In genomic region chr5:101923710-101924109, GRCm38 (mm10) we compare ENCODE assay signal across 27 mouse cellular contexts.
DNase-seq lines count a peak whose midpoint lies in the region; ATAC-seq lines count a peak whose summit lies in the region.
"Had no signal": no experiment of that assay in that cellular context is flagged by ENCODE, and none has a peak within 500 bp of the region (broad histone marks: within the 10 kb centered on the region; RNA-seq: fewer than 3 reads in every experiment).

No protein-coding gene starts in this region.

- H3K4me1 ChIP-seq in midbrain, embryonic 11.5 days (ENCODE audit: control insufficient read depth, insufficient read depth, low read length): 0 out of 2 replicates have a peak, but pooled peaks cover 5% of the 10 kb centered on the region
- no peaks in the 10 kb centered on the region for H3K4me1 ChIP-seq in midbrain, embryonic 16.5 days (ENCODE audit: control insufficient read depth, insufficient read depth, low read length)
- H3K4me1 ChIP-seq: forebrain, embryonic 13.5 days; hindbrain, embryonic 15.5 days; kidney, embryonic 15.5 days; limb, embryonic 13.5 days; lung, embryonic 15.5 days had no signal

- H3K9ac ChIP-seq in midbrain, embryonic 11.5 days (ENCODE audit: low read length): no peak overlapping the region
- H3K9ac ChIP-seq in midbrain, embryonic 16.5 days (ENCODE audit: low read depth, low read length): no peak overlapping the region
- H3K9ac ChIP-seq: forebrain, embryonic 13.5 days; heart, embryonic 15.5 days; hindbrain, embryonic 15.5 days; kidney, embryonic 15.5 days; limb, embryonic 13.5 days; lung, embryonic 15.5 days had no signal

- H3K4me2 ChIP-seq in midbrain, embryonic 11.5 days: no peak overlapping the region
- no peak overlapping the region for H3K4me2 ChIP-seq in midbrain, embryonic 16.5 days (ENCODE audit: low read length)
- H3K4me2 ChIP-seq: forebrain, embryonic 13.5 days; heart, embryonic 15.5 days; hindbrain, embryonic 15.5 days; kidney, embryonic 15.5 days; limb, embryonic 13.5 days; liver, embryonic 11.5 days; lung, embryonic 15.5 days had no signal

- no peaks in the 10 kb centered on the region for H3K27me3 ChIP-seq in midbrain, embryonic 11.5 days (ENCODE audit: control insufficient read depth, insufficient read depth, low read length)
- H3K27me3 ChIP-seq in midbrain, embryonic 16.5 days (ENCODE audit: control insufficient read depth, insufficient read depth, low read depth, low read length): no peaks in the 10 kb centered on the region
- H3K27me3 ChIP-seq: forebrain, embryonic 13.5 days; heart, embryonic 15.5 days; hindbrain, embryonic 15.5 days; kidney, embryonic 15.5 days; limb, embryonic 13.5 days; lung, embryonic 15.5 days; megakaryocyte, embryonic 14.5 days; Patski had no signal

- H3K27ac ChIP-seq in midbrain, embryonic 11.5 days (ENCODE audit: low read depth, low read length): no peak overlapping the region
- no peak overlapping the region for H3K27ac ChIP-seq in midbrain, embryonic 16.5 days (ENCODE audit: low read length)
- H3K27ac ChIP-seq: forebrain, embryonic 13.5 days; heart, embryonic 15.5 days; hindbrain, embryonic 15.5 days; kidney, embryonic 15.5 days; layer of hippocampus, adult 2 months; limb, embryonic 13.5 days; lung, embryonic 15.5 days had no signal

- intact Hi-C loops in heart, postnatal 25 days (cut with DNase I): no loop called here

- no peak overlapping the region for H3K4me3 ChIP-seq in midbrain, embryonic 11.5 days (ENCODE audit: low read depth, low read length)
- no peak overlapping the region for H3K4me3 ChIP-seq in midbrain, embryonic 16.5 days (ENCODE audit: low read depth, low read length)
- H3K4me3 ChIP-seq: forebrain, embryonic 13.5 days; heart, embryonic 15.5 days; hindbrain, embryonic 15.5 days; kidney, embryonic 15.5 days; layer of hippocampus, adult 2 months; limb, embryonic 13.5 days; lung, embryonic 15.5 days; megakaryocyte, embryonic 14.5 days; myocyte had no signal

- peak; percentile 66 for DNase-seq in heart, adult 11 months
- no peak for DNase-seq in heart, postnatal 25 days (ENCODE audit: low spot score)
- DNase-seq in midbrain, embryonic 11.5 days (ENCODE audit: low spot score, missing footprints): peak; percentile 87
- peak; percentile 49 for DNase-seq in mesoderm, embryonic 11.5 days (ENCODE audit: low read depth, low spot score)
- DNase-seq in ovary, postnatal 14 days (ENCODE audit: low spot score): no peak
- no peak for DNase-seq in cerebellum, postnatal 25 days
- DNase-seq: cerebellum, adult 11 months; cerebellum, adult 9-10 months; gastrocnemius, postnatal 10 days; heart, postnatal 36 days; kidney, adult 18-20 months; kidney, postnatal 25 days; lung, postnatal 4 days; thymus, adult 2 months; thymus, postnatal 36 days had no signal

- 45% methylated on average over 11 of the region's 11 CpGs for WGBS in midbrain, embryonic 11.5 days
- WGBS in midbrain, embryonic 16.5 days: 41% methylated on average over 11 of the region's 11 CpGs

- H3K36me3 ChIP-seq in midbrain, embryonic 11.5 days (ENCODE audit: control insufficient read depth, insufficient read depth, low read length): peaks cover 19% of the 10 kb centered on the region
- peaks cover 34% of the 10 kb centered on the region for H3K36me3 ChIP-seq in midbrain, embryonic 16.5 days (ENCODE audit: control insufficient read depth, insufficient read depth, low read length)

- 0 out of 2 replicates have a peak, but pooled peaks have one; percentile 14 for ATAC-seq in midbrain, embryonic 11.5 days (ENCODE audit: low FRiP score)
- ATAC-seq in midbrain, embryonic 16.5 days: no peak
- ATAC-seq: forebrain, embryonic 13.5 days; Patski had no signal

- no peaks in the 10 kb centered on the region for H3K9me3 ChIP-seq in midbrain, embryonic 11.5 days (ENCODE audit: control insufficient read depth, low read length)
- H3K9me3 ChIP-seq in midbrain, embryonic 16.5 days (replicated peaks; ENCODE audit: control insufficient read depth, low read length, poor library complexity, severe bottlenecking): no peaks in the 10 kb centered on the region
- H3K9me3 ChIP-seq: forebrain, embryonic 13.5 days; heart, embryonic 15.5 days; hindbrain, embryonic 15.5 days; kidney, embryonic 15.5 days; limb, embryonic 13.5 days; lung, embryonic 15.5 days; megakaryocyte, embryonic 14.5 days had no signal

Comparison
In these comparisons a context has a peak if more than half of its experiments do, and no peak if none do; other contexts are left out.
1. DNase-seq: peak in heart, adult 11 months (single experiment), midbrain, embryonic 11.5 days (single experiment) and mesoderm, embryonic 11.5 days (single experiment); none in heart, postnatal 25 days (single experiment), ovary, postnatal 14 days (single experiment) and cerebellum, postnatal 25 days (0 of 2).